Mouse (Mus musculus) hindbrain, embryonic 15.5 days (tissue): ENCODE measurements around the gene Crybg1. TPM values are rescaled to one million over a fixed set of nuclear protein-coding genes. Genes with fewer than 3 reads are reported as not detected.
A peak's percentile ranks its signal among the peaks of the same experiment; 100 is the strongest.

Experiments
- ATAC-seq: fragments of 200-750 bp; cut with Nextera tagmentation; 2 replicates; pipeline ENCODE4 v1.8.0; 2017; ENCODE audit warnings: low read depth, moderate number of reproducible peaks, moderate TSS enrichment; ENCODE audit not compliant: low FRiP score
- H3K27ac ChIP-seq: fragments of 300-500 bp; sonication (generic); replicated peaks from 2 replicates; pipeline ENCODE4 v1.5.1; 2015; ENCODE audit warnings: mild to moderate bottlenecking, inconsistent platforms
- H3K27me3 ChIP-seq: fragments of 300-500 bp; sonication (generic); 2 replicates; pipeline ENCODE4 v1.6.1; 2015; ENCODE audit warnings: control low read depth, inconsistent platforms
- H3K36me3 ChIP-seq: fragments of 300-500 bp; sonication (generic); 2 replicates; pipeline ENCODE4 v1.6.1; 2015; ENCODE audit warnings: control low read depth, inconsistent platforms
- H3K4me1 ChIP-seq: fragments of 300-500 bp; sonication (generic); replicated peaks from 2 replicates; pipeline ENCODE4 v1.6.1; 2015; ENCODE audit warnings: control low read depth, inconsistent platforms
- H3K4me2 ChIP-seq: fragments of 300-500 bp; sonication (generic); 2 replicates; pipeline ENCODE4 v1.6.1; 2015; ENCODE audit warnings: moderate library complexity, mild to moderate bottlenecking, inconsistent platforms
- H3K4me3 ChIP-seq: fragments of 300-500 bp; sonication (generic); 2 replicates; pipeline ENCODE4 v1.5.1; 2015; ENCODE audit warnings: mild to moderate bottlenecking, inconsistent platforms
- H3K9ac ChIP-seq: fragments of 300-500 bp; sonication (generic); 2 replicates; pipeline ENCODE4 v1.6.1; 2015; ENCODE audit warnings: inconsistent platforms
- H3K9me3 ChIP-seq: fragments of 300-500 bp; sonication (generic); 2 replicates; pipeline ENCODE4 v1.6.1; 2016; ENCODE audit warnings: control low read depth, inconsistent platforms
- WGBS: fragments of 180-500 bp; shearing (Covaris S2); methylation state at CpG from one replicate; pipeline ENCODE4 v1.1.7; 2015; 5-methylcytosine and 5-hydroxymethylcytosine counted together
- polyA plus RNA-seq: library from polyadenylated mRNA; unstranded; fragments of >200 nt; fragmentation: Nextera tagmentation; extraction: Ambion mirVana; gene quantifications from 2 replicates; pipeline ENCODE4 v1.2.1, GENCODE M21; 2015

The Crybg1 gene
- polyA plus RNA-seq, 1 experiment from 2014 or later, result 0.21 TPM

DNA sequence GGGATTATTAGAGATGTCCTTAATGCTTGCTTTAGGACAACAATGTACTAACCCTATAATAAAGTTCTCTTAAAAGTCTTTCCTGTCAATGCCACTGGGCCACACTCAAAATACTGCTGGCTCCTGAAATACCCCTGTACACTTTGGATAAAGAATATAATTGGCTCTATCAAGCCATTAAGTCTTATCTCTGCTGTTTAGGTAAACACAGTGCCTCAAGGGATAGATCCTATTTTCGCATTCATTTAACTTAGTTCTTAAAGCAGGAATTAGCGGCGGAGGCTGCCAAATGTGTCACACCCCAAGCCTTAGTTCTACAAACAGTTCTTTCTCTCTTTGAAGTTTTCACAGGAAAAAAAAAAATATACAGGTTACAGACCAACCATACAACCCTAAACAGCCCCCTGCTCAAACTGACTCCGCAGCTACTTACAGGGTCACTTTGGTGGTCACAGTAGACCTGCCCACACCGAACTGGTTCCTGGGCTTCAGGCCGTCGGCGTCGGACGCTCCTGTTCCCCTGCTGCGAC, 145.6 kb downstream of the Crybg1 start:
- peak overlapping the region; percentile 17; the same call in 1 of the 2 replicates for H3K9ac ChIP-seq

GRCm38 (mm10) chr10:44002004-44002940, 146.4 kb downstream of the Crybg1 start:
- WGBS, result 18% methylated on average over 14 of the region's 14 CpGs
- no peak for ATAC-seq
- no peak overlapping the region for H3K4me2 ChIP-seq
- H3K36me3 ChIP-seq, result no peaks in the 10 kb centered on the region
- H3K4me1 ChIP-seq, result peaks cover 27% of the 10 kb centered on the region
- no peak overlapping the region for H3K4me3 ChIP-seq
- peaks cover 61% of the 10 kb centered on the region for H3K27me3 ChIP-seq
- H3K9ac ChIP-seq, result no peak overlapping the region
- no peaks in the 10 kb centered on the region for H3K9me3 ChIP-seq
- H3K27ac ChIP-seq, result no peak overlapping the region

More for the DNA sequence above, 145.6 kb downstream of the Crybg1 start:
- H3K4me2 ChIP-seq, result peak overlapping the region; percentile 63
- H3K4me3 ChIP-seq, result peak overlapping the region; percentile 40
- H3K36me3 ChIP-seq, result no peaks in the 10 kb centered on the region
- no peak for ATAC-seq
- peaks cover 62% of the 10 kb centered on the region for H3K27me3 ChIP-seq
- H3K4me1 ChIP-seq, result peaks cover 27% of the 10 kb centered on the region
- whole genome bisulfite sequencing, result 4% methylated on average over 11 of the region's 11 CpGs
- H3K9me3 ChIP-seq, result no peaks in the 10 kb centered on the region
- H3K27ac ChIP-seq, result no peak overlapping the region

- peaks cover 15% of the 10 kb centered on the region for H3K4me1 ChIP-seq
Measured at GRCm38 (mm10) chr10:44000156-44000865, 148.3 kb downstream of the Crybg1 start.

GRCm38 (mm10) chr10:43998503-43999082, 150.1 kb downstream of the Crybg1 start:
- no peaks in the 10 kb centered on the region for H3K9me3 ChIP-seq
- H3K4me1 ChIP-seq, result peaks cover 5% of the 10 kb centered on the region
- no peak overlapping the region for H3K27ac ChIP-seq
- no peak overlapping the region for H3K4me2 ChIP-seq
- H3K4me3 ChIP-seq, result no peak overlapping the region
- no peak overlapping the region for H3K9ac ChIP-seq
- WGBS, result 86% methylated on average over 8 of the region's 8 CpGs
- H3K36me3 ChIP-seq, result no peaks in the 10 kb centered on the region
- ATAC-seq, result no peak
- peaks cover 28% of the 10 kb centered on the region for H3K27me3 ChIP-seq

More at GRCm38 (mm10) chr10:44000156-44000865, 148.3 kb downstream of the Crybg1 start:
- no peak overlapping the region for H3K4me3 ChIP-seq
- no peak for ATAC-seq
- no peak overlapping the region for H3K9ac ChIP-seq
- no peaks in the 10 kb centered on the region for H3K36me3 ChIP-seq
- no peak overlapping the region for H3K27ac ChIP-seq
- H3K9me3 ChIP-seq, result no peaks in the 10 kb centered on the region
- peaks cover 43% of the 10 kb centered on the region for H3K27me3 ChIP-seq
- H3K4me2 ChIP-seq, result no peak overlapping the region
- WGBS, result 59% methylated on average over 2 of the region's 2 CpGs

GRCm38 (mm10) chr10:43998023-43998422, 150.6 kb downstream of the Crybg1 start:
- H3K9me3 ChIP-seq, result no peaks in the 10 kb centered on the region
- no peak for ATAC-seq
- H3K36me3 ChIP-seq, result no peaks in the 10 kb centered on the region
- WGBS, result 71% methylated on average over 9 of the region's 9 CpGs
- H3K27ac ChIP-seq, result no peak overlapping the region
- H3K27me3 ChIP-seq, result peaks cover 23% of the 10 kb centered on the region
- no peak overlapping the region for H3K4me2 ChIP-seq
- H3K4me1 ChIP-seq, result no peaks in the 10 kb centered on the region
- no peak overlapping the region for H3K4me3 ChIP-seq
- H3K9ac ChIP-seq, result no peak overlapping the region

- WGBS, result 84% methylated on average over 10 of the region's 10 CpGs
- Histone ChIP-seq H3K27me3 (peaks cover 15% of the 10 kb centered on the region), H3K36me3 (no peaks in the 10 kb centered on the region), H3K4me3 (no peak overlapping the region), H3K9ac (no peak overlapping the region), H3K27ac (no peak overlapping the region), H3K4me1 (no peaks in the 10 kb centered on the region), H3K9me3 (no peaks in the 10 kb centered on the region), H3K4me2 (no peak overlapping the region)
- no peak for ATAC-seq
Measured at GRCm38 (mm10) chr10:43997276-43997675, 151.4 kb downstream of the Crybg1 start.

- Histone ChIP-seq H3K9ac (no peak overlapping the region), H3K9me3 (no peaks in the 10 kb centered on the region), H3K27me3 (peaks cover 3% of the 10 kb centered on the region), H3K36me3 (no peaks in the 10 kb centered on the region), H3K4me2 (no peak overlapping the region), H3K27ac (no peak overlapping the region), H3K4me3 (no peak overlapping the region), H3K4me1 (no peaks in the 10 kb centered on the region)
- 82% methylated on average over 10 of the region's 10 CpGs for WGBS
- no peak for ATAC-seq
Measured at GRCm38 (mm10) chr10:43995858-43996650, 152.6 kb downstream of the Crybg1 start.

GRCm38 (mm10) chr10:43993198-43993597, 155.5 kb downstream of the Crybg1 start:
- Histone ChIP-seq H3K9ac (no peak overlapping the region), H3K9me3 (no peaks in the 10 kb centered on the region), H3K4me3 (no peak overlapping the region), H3K36me3 (no peaks in the 10 kb centered on the region), H3K27ac (no peak overlapping the region), H3K4me2 (no peak overlapping the region), H3K4me1 (no peaks in the 10 kb centered on the region), H3K27me3 (no peaks in the 10 kb centered on the region)
- WGBS, result 6% methylated on average over 6 of the region's 6 CpGs
- ATAC-seq, result peak; percentile 42; the same call in 1 of the 2 replicates

DNA sequence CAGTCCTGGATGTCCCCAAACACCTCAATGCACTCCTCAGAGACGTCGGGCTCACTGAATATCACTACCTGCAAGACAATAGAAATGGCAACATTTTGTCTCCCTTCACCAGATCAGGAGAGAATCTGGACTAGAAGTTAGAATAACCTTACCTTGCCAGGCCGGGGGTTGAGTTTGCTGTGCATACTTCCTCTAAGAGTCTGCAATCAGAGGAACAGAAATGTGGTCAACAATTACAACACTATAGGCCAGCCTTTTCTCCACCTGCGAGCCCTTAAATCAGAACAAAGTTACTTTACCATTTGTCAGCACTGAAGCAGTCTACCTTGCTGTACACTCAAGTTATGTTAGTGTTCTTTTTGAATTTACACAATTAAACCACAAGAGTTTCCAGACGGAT, 156.1 kb downstream of the Crybg1 start:
- Histone ChIP-seq H3K9me3 (no peaks in the 10 kb centered on the region), H3K4me2 (no peak overlapping the region), H3K4me3 (no peak overlapping the region), H3K27me3 (no peaks in the 10 kb centered on the region), H3K36me3 (no peaks in the 10 kb centered on the region), H3K9ac (no peak overlapping the region), H3K27ac (no peak overlapping the region), H3K4me1 (no peaks in the 10 kb centered on the region)
- ATAC-seq, result no peak
- WGBS, result 90% methylated on average over 5 of the region's 5 CpGs

- Histone ChIP-seq H3K9ac (no peak overlapping the region), H3K4me2 (no peak overlapping the region), H3K27me3 (no peaks in the 10 kb centered on the region), H3K36me3 (no peaks in the 10 kb centered on the region), H3K4me1 (no peaks in the 10 kb centered on the region), H3K4me3 (no peak overlapping the region), H3K9me3 (no peaks in the 10 kb centered on the region), H3K27ac (no peak overlapping the region)
- ATAC-seq, result no peak
- 97% methylated on average over 5 of the region's 5 CpGs for WGBS
Measured at GRCm38 (mm10) chr10:43991268-43991667, 157.4 kb downstream of the Crybg1 start.

DNA sequence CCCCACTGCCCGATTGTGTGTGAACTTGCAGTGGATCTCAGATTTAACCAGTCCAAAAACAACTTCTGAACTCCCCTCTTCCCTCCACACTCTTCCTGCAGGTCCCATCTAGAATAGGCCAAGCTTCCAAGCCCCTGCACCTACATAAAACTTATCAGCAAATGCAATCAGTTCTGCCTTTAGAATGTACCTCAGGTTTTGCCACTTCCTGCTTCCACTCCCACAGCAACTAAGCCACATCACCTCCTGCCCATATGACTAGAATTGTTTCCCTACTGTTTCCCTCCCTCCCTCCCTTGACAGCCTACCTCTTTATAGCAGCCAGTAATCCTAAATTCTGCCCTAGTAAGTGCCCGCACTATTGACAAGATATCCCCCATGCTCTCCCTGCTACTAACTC, 164.8 kb downstream of the Crybg1 start:
- Histone ChIP-seq H3K4me3 (no peak overlapping the region), H3K27ac (no peak overlapping the region), H3K4me2 (no peak overlapping the region), H3K36me3 (no peaks in the 10 kb centered on the region), H3K9me3 (no peaks in the 10 kb centered on the region), H3K9ac (no peak overlapping the region), H3K4me1 (no peaks in the 10 kb centered on the region), H3K27me3 (no peaks in the 10 kb centered on the region)
- ATAC-seq, result no peak
- 96% methylated on average over 2 of the region's 2 CpGs for WGBS
